Mouse (Mus musculus) heart, adult 2 months (tissue): Measurements from ENCODE around the gene Specc1.

Experiments used
- CTCF ChIP-seq: fragments of 200-600 bp; IDR thresholded peaks from 2 replicates; pipeline ENCODE4 v1.8.1; 2022; ENCODE audit warnings: antibody characterized with exemption, mild to moderate bottlenecking, moderate library complexity
- EP300 ChIP-seq: fragments of 200-500 bp; IDR thresholded peaks from 2 replicates; pipeline ENCODE4 v1.6.1; 2011; ENCODE audit warnings: low read depth, low read length, control low read depth; ENCODE audit not compliant: insufficient read depth
- POLR2A ChIP-seq: fragments of 200-500 bp; IDR thresholded peaks from 2 replicates; pipeline ENCODE4 v1.6.1; 2011; ENCODE audit warnings: mild to moderate bottlenecking, low read depth, low read length, control low read depth; ENCODE audit not compliant: insufficient read depth

- TF ChIP-seq CTCF: no peak
- TF ChIP-seq POLR2A: no peak
- TF ChIP-seq EP300: no peak
Measured at GRCm38 (mm10) chr11:62244471-62244870, 287.9 kb downstream of the Specc1 start.
